Mouse (Mus musculus) embryonic facial prominence, embryonic 14.5 days (tissue): ENCODE data around the gene Gfpt2. TPM values are rescaled to one million over a fixed set of nuclear protein-coding genes. Genes with fewer than 3 reads are reported as not detected.

Source experiments
- ATAC-seq: fragments of 200-750 bp; cut with Nextera tagmentation; 2 replicates; pipeline ENCODE4 v1.8.0; 2017; ENCODE audit warnings: low read depth, moderate number of reproducible peaks, moderate TSS enrichment
- DNase-seq: peaks from one replicate; pipeline ENCODE4 v3.0.0-alpha.2; 2015; ENCODE audit warnings: low spot score
- H3K27ac ChIP-seq: fragments of 300-500 bp; sonication (generic); replicated peaks from 2 replicates; pipeline ENCODE4 v1.5.1; 2014; ENCODE audit warnings: low read depth, mild to moderate bottlenecking, low read length, moderate library complexity
- H3K27me3 ChIP-seq: fragments of 300-500 bp; sonication (generic); replicated peaks from 2 replicates; pipeline ENCODE4 v1.6.1; 2014; ENCODE audit warnings: low read length; ENCODE audit not compliant: control insufficient read depth, insufficient read depth
- H3K36me3 ChIP-seq: fragments of 300-500 bp; sonication (generic); 2 replicates; pipeline ENCODE4 v1.6.1; 2014; ENCODE audit warnings: low read length, mixed read lengths; ENCODE audit not compliant: control insufficient read depth, insufficient read depth
- H3K4me1 ChIP-seq: fragments of 300-500 bp; sonication (generic); 2 replicates; pipeline ENCODE4 v1.6.1; 2014; ENCODE audit warnings: antibody characterized with exemption, low read length; ENCODE audit not compliant: control insufficient read depth, insufficient read depth
- H3K4me2 ChIP-seq: fragments of 300-500 bp; sonication (generic); 2 replicates; pipeline ENCODE4 v1.6.1; 2014; ENCODE audit warnings: low read depth, mild to moderate bottlenecking, low read length, moderate library complexity, mixed read lengths
- H3K4me3 ChIP-seq: fragments of 300-500 bp; sonication (generic); 2 replicates; pipeline ENCODE4 v1.5.1; 2014; ENCODE audit warnings: low read depth, mild to moderate bottlenecking, low read length
- H3K9ac ChIP-seq: fragments of 300-500 bp; sonication (generic); 2 replicates; pipeline ENCODE4 v1.6.1; 2014; ENCODE audit warnings: low read depth, mild to moderate bottlenecking, low read length, moderate library complexity, mixed read lengths
- H3K9me3 ChIP-seq: fragments of 300-500 bp; sonication (generic); 2 replicates; pipeline ENCODE4 v1.6.1; 2016; ENCODE audit warnings: low read length; ENCODE audit not compliant: control insufficient read depth
- WGBS: fragments of 180-500 bp; shearing (Covaris S2); extraction: QIAGEN DNeasy Blood & Tissue Kit; methylation state at CpG from one replicate; pipeline ENCODE4 v1.1.7; 2014; 5-methylcytosine and 5-hydroxymethylcytosine counted together
- microRNA-seq: library from miRNA; unstranded; fragments of <30 nt; microRNA quantifications from one replicate; pipeline ENCODE4, GENCODE M21; 2016; ENCODE audit warnings: borderline number of aligned reads
- polyA plus RNA-seq: library from polyadenylated mRNA; unstranded; fragments of >200 nt; fragmentation: Nextera tagmentation; extraction: Ambion mirVana; gene quantifications from 2 replicates; pipeline ENCODE4 v1.2.1, GENCODE M21; 2014

The Gfpt2 gene
- polyA plus RNA-seq, 1 experiment from 2014 or later = 22.5 TPM

GRCm38 (mm10) chr11:49869762-49870161 is 75.8 kb downstream of the Gfpt2 start:
- no peaks in the 10 kb centered on the region for H3K4me1 ChIP-seq
- DNase-seq (peak; percentile 52), ATAC-seq (peak; percentile 44; the same call in 1 of the 2 replicates)
- peaks cover 41% of the 10 kb centered on the region for H3K36me3 ChIP-seq
- no peak overlapping the region for H3K27ac ChIP-seq
- no peak overlapping the region for H3K9ac ChIP-seq
- H3K4me2 ChIP-seq = no peak overlapping the region
- H3K27me3 ChIP-seq = no peaks in the 10 kb centered on the region
- no peaks in the 10 kb centered on the region for H3K9me3 ChIP-seq
- H3K4me3 ChIP-seq = no peak overlapping the region

GRCm38 (mm10) chr11:49871914-49872313 is 77.9 kb downstream of the Gfpt2 start:
- Histone ChIP-seq H3K4me1 (0 out of 2 replicates have a peak, but pooled peaks cover 2% of the 10 kb centered on the region), H3K27me3 (no peaks in the 10 kb centered on the region), H3K36me3 (peaks cover 47% of the 10 kb centered on the region), H3K27ac (no peak overlapping the region), H3K9me3 (no peaks in the 10 kb centered on the region), H3K4me3 (no peak overlapping the region), H3K9ac (peak overlapping the region; percentile 5; the same call in 1 of the 2 replicates), H3K4me2 (no peak overlapping the region)
- DNase-seq (peak; percentile 65), ATAC-seq (0 out of 2 replicates have a peak, but pooled peaks have one; percentile 30)
- 52% methylated on average over 6 of the region's 6 CpGs for WGBS

DNA sequence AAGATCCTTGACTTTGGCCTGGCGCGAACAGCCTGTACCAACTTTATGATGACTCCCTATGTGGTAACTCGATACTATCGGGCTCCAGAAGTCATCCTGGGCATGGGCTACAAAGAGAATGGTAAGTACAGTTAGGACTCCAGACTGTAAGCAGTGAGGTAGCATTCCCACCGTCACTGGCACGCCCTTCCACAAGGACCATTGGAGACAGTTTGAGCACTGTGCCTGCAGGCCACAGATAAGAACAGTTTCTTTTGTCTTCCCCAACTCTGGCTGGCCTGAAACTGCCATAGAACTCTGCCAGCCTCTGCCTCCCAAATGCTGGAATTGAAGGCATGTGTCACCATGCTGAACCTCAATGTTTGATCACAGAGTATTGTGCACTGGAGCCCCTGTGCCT is 78.8 kb downstream of the Gfpt2 start:
- no peak for DNase-seq
- WGBS = 85% methylated on average over 6 of the region's 6 CpGs

GRCm38 (mm10) chr11:49876948-49877817 is 83.2 kb downstream of the Gfpt2 start:
- WGBS = 75% methylated on average over 8 of the region's 8 CpGs
- no peak overlapping the region for H3K4me2 ChIP-seq
- H3K27ac ChIP-seq = no peak overlapping the region
- no peaks in the 10 kb centered on the region for H3K27me3 ChIP-seq
- DNase-seq (peak; percentile 63), ATAC-seq (peak; percentile 55; the same call in 1 of the 2 replicates)
- H3K9ac ChIP-seq = no peak overlapping the region
- no peak overlapping the region for H3K4me3 ChIP-seq
- H3K9me3 ChIP-seq = no peaks in the 10 kb centered on the region
- 0 out of 2 replicates have a peak, but pooled peaks cover 6% of the 10 kb centered on the region for H3K4me1 ChIP-seq
- H3K36me3 ChIP-seq = peaks cover 45% of the 10 kb centered on the region

More for the DNA sequence above, 78.8 kb downstream of the Gfpt2 start:
- no peak for ATAC-seq
- no peak overlapping the region for H3K4me2 ChIP-seq
- peaks cover 43% of the 10 kb centered on the region for H3K36me3 ChIP-seq
- H3K9ac ChIP-seq = no peak overlapping the region
- no peaks in the 10 kb centered on the region for H3K9me3 ChIP-seq
- no peaks in the 10 kb centered on the region for H3K27me3 ChIP-seq
- H3K4me1 ChIP-seq = 0 out of 2 replicates have a peak, but pooled peaks cover 6% of the 10 kb centered on the region
- H3K27ac ChIP-seq = no peak overlapping the region
- no peak overlapping the region for H3K4me3 ChIP-seq

GRCm38 (mm10) chr11:49879950-49880642 is 86.1 kb downstream of the Gfpt2 start:
- ATAC-seq = no peak
- Histone ChIP-seq H3K36me3 (peaks cover 47% of the 10 kb centered on the region), H3K4me2 (no peak overlapping the region), H3K4me1 (0 out of 2 replicates have a peak, but pooled peaks cover 6% of the 10 kb centered on the region), H3K4me3 (no peak overlapping the region), H3K9me3 (no peaks in the 10 kb centered on the region), H3K27me3 (no peaks in the 10 kb centered on the region), H3K9ac (no peak overlapping the region), H3K27ac (no peak overlapping the region)
- WGBS = 91% methylated on average over 3 of the region's 3 CpGs
- peak; percentile 45 for DNase-seq

- Histone ChIP-seq H3K9me3 (no peaks in the 10 kb centered on the region), H3K9ac (no peak overlapping the region), H3K27me3 (no peaks in the 10 kb centered on the region), H3K4me3 (no peak overlapping the region), H3K4me2 (no peak overlapping the region), H3K27ac (no peak overlapping the region), H3K36me3 (peaks cover 47% of the 10 kb centered on the region), H3K4me1 (no peaks in the 10 kb centered on the region)
- 85% methylated on average over 3 of the region's 3 CpGs for WGBS
- DNase-seq (no peak), ATAC-seq (no peak)
Measured at GRCm38 (mm10) chr11:49883394-49883793, 89.4 kb downstream of the Gfpt2 start.

Small RNA genes lying within 50 kb of the gene (microRNA-seq; reads per million reads assigned to microRNA genes)
- gene Gm23813 = not detected

Other genes with a start within 250 kb of the Gfpt2 start
- not detected in 2 replicates for gene Olfr1380, start 237.3 kb upstream of the Gfpt2 start, polyA plus RNA-seq
- 7.2 and 7.5 TPM in 2 replicates for gene Flt4, start 184.9 kb upstream of the Gfpt2 start, polyA plus RNA-seq
- gene Scgb3a1, start 130.6 kb upstream of the Gfpt2 start, polyA plus RNA-seq = not detected in 2 replicates
- 56.4 and 60.1 TPM in 2 replicates for gene Cnot6, start 81.5 kb upstream of the Gfpt2 start, polyA plus RNA-seq
- 41.7 and 43.0 TPM in 2 replicates for gene Mapk9, start 52.6 kb downstream of the Gfpt2 start, polyA plus RNA-seq
- gene Rasgef1c, start 107.7 kb downstream of the Gfpt2 start, polyA plus RNA-seq = 1.1 and 1.4 TPM in 2 replicates
- gene Rnf130, start 231.2 kb downstream of the Gfpt2 start, polyA plus RNA-seq = 75.5 and 80.3 TPM in 2 replicates